Comparison of ENCODE assay signal across 8 mouse cellular contexts in the genomic region with DNA sequence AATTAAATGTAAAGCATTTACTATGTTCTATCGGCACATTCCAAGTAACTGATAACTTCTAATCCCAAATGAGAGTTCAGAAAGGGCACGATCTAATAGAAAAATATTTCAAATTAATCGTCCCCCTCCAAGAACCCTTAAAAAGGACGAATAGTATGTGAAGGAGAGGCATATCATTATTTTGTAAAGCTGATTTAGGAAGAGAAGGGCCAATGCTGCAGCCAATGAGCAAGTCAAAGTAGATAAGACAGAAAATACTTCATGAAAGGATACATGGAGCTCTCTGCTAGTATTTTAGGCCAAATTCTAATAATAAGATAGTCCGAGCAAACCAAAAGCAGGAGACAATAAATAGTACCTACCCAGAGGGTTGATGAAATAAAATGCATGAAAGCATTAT. TPM values are rescaled to one million over a fixed set of nuclear protein-coding genes. Genes with fewer than 3 reads are reported as not detected.
DNase-seq lines count a peak whose midpoint lies in the region; ATAC-seq and TF ChIP-seq lines count a peak whose summit lies in the region.

No protein-coding gene starts in this region.

- peak overlapping the region; percentile 85 for H3K4me3 ChIP-seq in heart, postnatal 0 days (ENCODE audit: low read depth, low read length)
- peak overlapping the region; percentile 90 for H3K4me3 ChIP-seq in bone marrow macrophage, adult 2 months (ENCODE audit: insufficient read depth, low read length)
- H3K4me3 ChIP-seq in hindbrain, embryonic 14.5 days (replicated peaks; ENCODE audit: low read length) = peak overlapping the region; percentile 79
- H3K4me3 ChIP-seq in midbrain, embryonic 13.5 days (replicated peaks) = peak overlapping the region; percentile 78

- peak overlapping the region; percentile 78 for H3K4me2 ChIP-seq in heart, postnatal 0 days (ENCODE audit: low read depth, low read length)
- H3K4me2 ChIP-seq in hindbrain, embryonic 14.5 days (replicated peaks) = peak overlapping the region; percentile 74
- H3K4me2 ChIP-seq in midbrain, embryonic 13.5 days (replicated peaks) = peak overlapping the region; percentile 84

- no peak for DNase-seq in heart, postnatal 0 days (ENCODE audit: low spot score)
- no peak for DNase-seq in heart, postnatal 14 days
- DNase-seq in hindbrain, embryonic 14.5 days (ENCODE audit: low spot score) = no peak
- no peak for DNase-seq in layer of hippocampus, postnatal 10 days (ENCODE audit: low spot score in 2 of 2)
- DNase-seq in cerebellum, postnatal 36 days = no peak
- no peak for DNase-seq in adrenal gland, postnatal 4 days (ENCODE audit: low spot score in 2 of 2)

- H3K36me3 ChIP-seq in heart, postnatal 0 days (replicated peaks; ENCODE audit: control insufficient read depth, insufficient read depth, low read length) = no peaks in the 10 kb centered on the region
- H3K36me3 ChIP-seq in hindbrain, embryonic 14.5 days (replicated peaks; ENCODE audit: control insufficient read depth, insufficient read depth) = no peaks in the 10 kb centered on the region
- H3K36me3 ChIP-seq in midbrain, embryonic 13.5 days = no peaks in the 10 kb centered on the region

- no peak for ATAC-seq in heart, postnatal 0 days (ENCODE audit: insufficient read depth, low read depth)
- no peak for ATAC-seq in hindbrain, embryonic 14.5 days (ENCODE audit: low FRiP score)
- ATAC-seq in midbrain, embryonic 13.5 days = no peak

- no peak for TF ChIP-seq EP300 in heart, postnatal 0 days (IDR thresholded peaks at IDR 0.05; ENCODE audit: low read depth)

- H3K9ac ChIP-seq in heart, postnatal 0 days (replicated peaks; ENCODE audit: low read depth, low read length) = peak overlapping the region; percentile 92
- H3K9ac ChIP-seq in hindbrain, embryonic 14.5 days = peak overlapping the region; percentile 91
- peak overlapping the region; percentile 85; the same call in 1 of the 2 replicates for H3K9ac ChIP-seq in midbrain, embryonic 13.5 days (replicated peaks)

- peak overlapping the region; percentile 97; the same call in 1 of the 2 replicates for H3K27ac ChIP-seq in heart, postnatal 0 days (ENCODE audit: low read depth)
- no peak overlapping the region for H3K27ac ChIP-seq in bone marrow macrophage, adult 2 months (ENCODE audit: insufficient read depth, low read depth, low read length)
- H3K27ac ChIP-seq in hindbrain, embryonic 14.5 days = no peak overlapping the region
- H3K27ac ChIP-seq in midbrain, embryonic 13.5 days = no peak overlapping the region

- WGBS in heart, postnatal 0 days = 51% methylated on average over 5 of the region's 5 CpGs
- 73% methylated on average over 5 of the region's 5 CpGs for WGBS in hindbrain, embryonic 14.5 days
- WGBS in midbrain, embryonic 13.5 days = 69% methylated on average over 5 of the region's 5 CpGs

- TF ChIP-seq CTCF in heart, postnatal 0 days (IDR thresholded peaks at IDR 0.05; ENCODE audit: low read depth) = no peak
- TF ChIP-seq CTCF in bone marrow macrophage, adult 2 months (IDR thresholded peaks at IDR 0.05; ENCODE audit: low read depth, low read length) = no peak

- no peak for TF ChIP-seq POLR2A in bone marrow macrophage, adult 2 months (IDR thresholded peaks at IDR 0.05; ENCODE audit: borderline replicate concordance, low read depth, low read length)

- H3K4me1 ChIP-seq in heart, postnatal 0 days (ENCODE audit: control insufficient read depth, insufficient read depth) = peaks cover 9% of the 10 kb centered on the region
- peaks cover 17% of the 10 kb centered on the region for H3K4me1 ChIP-seq in bone marrow macrophage, adult 2 months (ENCODE audit: control insufficient read depth, insufficient read depth, low read length)
- H3K4me1 ChIP-seq in hindbrain, embryonic 14.5 days (replicated peaks; ENCODE audit: control insufficient read depth, insufficient read depth, low read length) = peaks cover 23% of the 10 kb centered on the region
- peaks cover 30% of the 10 kb centered on the region for H3K4me1 ChIP-seq in midbrain, embryonic 13.5 days (replicated peaks)

- intact Hi-C loops in heart, postnatal 14 days (cut with DNase I) = no loop called here

- H3K9me3 ChIP-seq in heart, postnatal 0 days (replicated peaks; ENCODE audit: control insufficient read depth, low read length) = no peaks in the 10 kb centered on the region
- H3K9me3 ChIP-seq in hindbrain, embryonic 14.5 days (ENCODE audit: control insufficient read depth, low read length) = no peaks in the 10 kb centered on the region
- H3K9me3 ChIP-seq in midbrain, embryonic 13.5 days = no peaks in the 10 kb centered on the region

- no peaks in the 10 kb centered on the region for H3K27me3 ChIP-seq in heart, postnatal 0 days (ENCODE audit: control insufficient read depth, insufficient read depth, low read length)
- no peaks in the 10 kb centered on the region for H3K27me3 ChIP-seq in hindbrain, embryonic 14.5 days (ENCODE audit: control insufficient read depth, insufficient read depth, low read length)
- H3K27me3 ChIP-seq in midbrain, embryonic 13.5 days = no peaks in the 10 kb centered on the region

RNA-seq across cellular contexts. Expression of a gene that starts 1.3 kb away (rescaled TPM):
- 32.0 and 43.5 TPM in 2 replicates for total RNA-seq in heart, postnatal 0 days (2014; rRNA removed; ENCODE audit: low replicate concordance)
- polyA plus RNA-seq in heart, postnatal 0 days (2015; fragmentation: Nextera tagmentation; extraction: Ambion mirVana) = 61.2 and 65.9 TPM in 2 replicates
- 10 to 100 TPM; 85.8 to 89.9 TPM for total RNA-seq in heart, postnatal 14 days (2021)
- 18.7 and 19.3 TPM in 2 replicates for polyA plus RNA-seq in bone marrow macrophage, adult 2 months (2012; ENCODE audit: insufficient read depth, insufficient read length, missing spikeins)
- polyA plus RNA-seq in hindbrain, embryonic 14.5 days (2014; fragmentation: Nextera tagmentation; extraction: Ambion mirVana) = 84.8 and 94.9 TPM in 2 replicates
- polyA plus RNA-seq in midbrain, embryonic 13.5 days (2015; fragmentation: Nextera tagmentation; extraction: Ambion mirVana) = 62.5 and 63.0 TPM in 2 replicates
- 10 to 100 TPM; 74.3 to 79.7 TPM for total RNA-seq in layer of hippocampus, postnatal 10 days (2021)
- total RNA-seq in adrenal gland, postnatal 4 days (2021) = 10 to 100 TPM; 79.9 to 85.4 TPM
